Mouse (Mus musculus): ENCODE data around the gene Pla2g4b.
A peak's percentile ranks its signal among the peaks of the same experiment; 100 is the strongest.

- TF ChIP-seq EP300 (IDR thresholded peaks at IDR 0.05), result no peak
- TF ChIP-seq CTCF (IDR thresholded peaks at IDR 0.05), result peak; percentile 84
These were observed 51.6 kb downstream of the Pla2g4b start for GRCm38 (mm10) chr2:120084593-120085361.
